Mouse (Mus musculus) testis, adult 2 months (tissue): ENCODE measurements around the gene Mpv17l2.

ENCODE experiments used
- CTCF ChIP-seq: fragments of 200-500 bp; IDR thresholded peaks from 2 replicates; pipeline ENCODE4 v1.5.1; 2012; ENCODE audit warnings: low read depth, mild to moderate bottlenecking, inconsistent platforms, low read length, moderate library complexity; ENCODE audit not compliant: control insufficient read depth, insufficient read depth, insufficient replicate concordance
- POLR2A ChIP-seq: fragments of 200-500 bp; IDR thresholded peaks from 2 replicates; pipeline ENCODE4 v1.6.1; 2012; ENCODE audit warnings: low read depth, mild to moderate bottlenecking, inconsistent platforms, low read length, moderate library complexity; ENCODE audit not compliant: control insufficient read depth

DNA sequence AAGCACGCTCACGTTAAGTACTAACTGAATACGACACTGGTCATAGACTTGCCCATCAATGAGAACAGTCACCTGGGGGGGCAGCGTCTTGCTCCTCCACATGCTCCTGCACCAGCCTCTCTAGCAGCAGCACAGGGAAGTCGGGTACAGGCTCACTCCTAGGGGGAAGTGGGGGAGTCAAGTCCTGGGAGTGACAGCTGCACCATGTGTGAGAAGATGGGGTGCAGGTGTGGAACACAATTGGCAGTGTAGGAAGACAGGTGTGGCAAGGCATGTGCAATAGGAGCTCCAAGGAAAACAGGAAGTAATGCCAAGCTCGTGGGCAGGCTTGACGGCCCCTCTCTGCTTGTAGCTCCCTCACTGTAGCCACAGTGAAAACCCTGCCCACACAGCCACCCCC, 10.5 kb upstream of the Mpv17l2 start:
- no peak for TF ChIP-seq CTCF
- no peak for TF ChIP-seq POLR2A
